Mouse (Mus musculus) liver, postnatal 0 days (tissue): ENCODE data around the gene Fas.

Experiments
- CTCF ChIP-seq: sonication (generic); IDR thresholded peaks from 2 replicates; pipeline ENCODE4 v1.5.1; 2016; ENCODE audit warnings: antibody characterized with exemption, low read depth
- EP300 ChIP-seq: IDR thresholded peaks from 2 replicates; pipeline ENCODE4 v1.6.1; 2016; ENCODE audit warnings: antibody characterized with exemption, low read depth, mild to moderate bottlenecking

DNA sequence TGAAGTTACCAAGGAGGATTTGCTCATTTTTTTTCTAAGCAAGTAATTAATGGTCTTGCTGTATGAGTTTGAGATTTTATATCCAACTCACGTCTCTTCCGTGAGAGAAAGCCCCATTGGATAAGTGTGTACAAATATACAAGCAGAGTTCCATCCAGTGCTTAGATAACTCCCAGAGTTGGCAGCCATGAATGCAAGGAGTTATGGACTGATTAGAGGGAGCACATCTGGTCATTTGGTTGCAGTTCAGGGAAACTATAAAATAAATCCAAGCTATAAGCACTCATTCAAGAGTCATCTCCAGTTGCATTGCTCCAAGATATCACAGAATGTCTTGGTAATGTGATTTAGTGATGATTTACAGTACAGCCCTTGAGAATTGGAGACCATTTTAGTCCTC lies 33.5 kb upstream of the Fas start:
- TF ChIP-seq CTCF (no peak), EP300 (no peak)
